Mouse (Mus musculus): ENCODE data around the gene Ccdc61. TPM values are rescaled to one million over a fixed set of nuclear protein-coding genes. Genes with fewer than 3 reads are reported as not detected.
"Not testable (repeated sequence)": the region's sequence is repeated elsewhere in the genome, so short reads cannot be mapped to it uniquely, and the experiment has no call there.

Gene Ccdc61
- polyA plus RNA-seq, 1 experiment from 2014 or later = 23.6 TPM

DNA sequence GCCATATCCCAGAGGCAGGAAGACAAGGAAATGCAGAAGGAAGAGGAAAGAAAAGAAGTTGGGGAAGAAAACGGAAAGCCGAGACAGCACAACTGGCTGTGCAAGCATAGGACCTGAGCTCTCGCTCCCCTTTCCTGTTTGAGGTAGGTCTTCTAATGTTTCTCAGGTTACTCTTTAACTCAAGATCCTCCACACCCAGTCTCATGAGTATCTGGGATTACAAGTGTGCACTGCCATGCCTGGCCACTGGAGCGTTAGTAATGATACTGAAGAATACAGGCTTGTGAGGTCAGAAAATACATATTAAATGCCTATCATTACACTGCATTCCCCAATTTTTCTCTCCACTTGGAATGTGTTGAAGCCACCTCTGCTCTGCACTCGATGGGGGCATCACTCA, 34.8 kb downstream of the Ccdc61 start:
- H3K36me3 ChIP-seq = no peaks in the 10 kb centered on the region
- H3K4me2 ChIP-seq = no peak overlapping the region
- 94% methylated on average over 5 of the region's 5 CpGs for WGBS
- no peak for ATAC-seq (ENCODE audit: low FRiP score)
- no peak overlapping the region for H3K27ac ChIP-seq
- H3K9me3 ChIP-seq = no peaks in the 10 kb centered on the region
- 0 out of 2 replicates have a peak, but pooled peaks cover 3% of the 10 kb centered on the region for H3K27me3 ChIP-seq
- H3K4me3 ChIP-seq = no peak overlapping the region
- no peak overlapping the region for H3K9ac ChIP-seq
- peaks cover 7% of the 10 kb centered on the region; the same call in 1 of the 2 replicates for H3K4me1 ChIP-seq (replicated peaks)

DNA sequence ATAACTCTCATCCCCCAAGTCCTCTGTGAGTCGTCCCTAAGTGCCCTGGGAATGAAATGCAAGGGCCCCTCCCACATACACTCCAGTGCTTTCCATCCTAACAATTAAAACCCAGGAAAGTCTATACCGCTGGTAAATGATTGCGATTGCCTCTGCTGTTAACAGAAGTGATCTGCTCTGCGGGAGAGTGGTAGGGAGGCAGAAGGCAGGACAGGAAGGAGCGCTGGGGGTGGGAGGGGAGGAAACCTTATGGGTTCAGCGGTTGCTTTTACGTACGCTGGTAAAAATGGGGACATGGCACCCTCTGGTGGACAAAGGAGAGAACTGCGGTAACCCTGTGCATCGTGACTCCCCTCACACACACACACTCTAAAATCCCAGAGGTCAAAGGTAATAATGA, 37.0 kb downstream of the Ccdc61 start:
- 0% methylated on average over 10 of the region's 10 CpGs for WGBS

DNA sequence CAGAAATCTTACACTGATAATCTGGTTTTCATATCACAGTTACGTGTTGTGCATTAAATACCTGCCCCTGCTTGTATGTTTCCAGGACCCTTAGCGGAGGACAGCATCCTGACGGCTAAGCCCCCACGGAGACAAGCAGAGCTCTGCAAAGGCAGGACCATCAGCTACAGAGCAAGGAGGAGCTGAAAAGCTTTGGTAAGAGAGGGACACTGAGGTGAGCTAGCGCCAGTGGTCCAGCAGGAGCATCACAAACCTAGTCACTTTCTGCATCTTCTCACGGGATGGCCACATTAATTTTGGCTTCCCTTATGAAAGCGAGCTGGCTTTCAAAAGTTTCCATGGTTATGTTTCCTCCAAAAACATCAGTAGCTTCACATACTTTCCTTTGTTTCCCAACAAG, 37.4 kb downstream of the Ccdc61 start:
- peaks cover 7% of the 10 kb centered on the region; the same call in 1 of the 2 replicates for H3K4me1 ChIP-seq (replicated peaks)
- peak overlapping the region; percentile 85 for H3K4me2 ChIP-seq
- ATAC-seq (ENCODE audit: low FRiP score) = peak; percentile 78
- peak overlapping the region; percentile 48 for H3K4me3 ChIP-seq
- H3K27me3 ChIP-seq = 0 out of 2 replicates have a peak, but pooled peaks cover 3% of the 10 kb centered on the region
- peak overlapping the region; percentile 70 for H3K9ac ChIP-seq
- no peaks in the 10 kb centered on the region for H3K36me3 ChIP-seq
- no peak overlapping the region for H3K27ac ChIP-seq
- 2% methylated on average over 7 of the region's 7 CpGs for WGBS
- 0 out of 2 replicates have a peak, but pooled peaks cover 4% of the 10 kb centered on the region for H3K9me3 ChIP-seq

More for the DNA sequence above, 37.0 kb downstream of the Ccdc61 start:
- peak; percentile 86 for ATAC-seq (ENCODE audit: low FRiP score)
- Histone ChIP-seq H3K27ac (no peak overlapping the region), H3K9ac (peak overlapping the region; percentile 70), H3K4me2 (peak overlapping the region; percentile 85), H3K4me1 (replicated peaks) (peaks cover 7% of the 10 kb centered on the region; the same call in 1 of the 2 replicates), H3K36me3 (no peaks in the 10 kb centered on the region), H3K9me3 (0 out of 2 replicates have a peak, but pooled peaks cover 4% of the 10 kb centered on the region), H3K4me3 (peak overlapping the region; percentile 48), H3K27me3 (0 out of 2 replicates have a peak, but pooled peaks cover 3% of the 10 kb centered on the region)

DNA sequence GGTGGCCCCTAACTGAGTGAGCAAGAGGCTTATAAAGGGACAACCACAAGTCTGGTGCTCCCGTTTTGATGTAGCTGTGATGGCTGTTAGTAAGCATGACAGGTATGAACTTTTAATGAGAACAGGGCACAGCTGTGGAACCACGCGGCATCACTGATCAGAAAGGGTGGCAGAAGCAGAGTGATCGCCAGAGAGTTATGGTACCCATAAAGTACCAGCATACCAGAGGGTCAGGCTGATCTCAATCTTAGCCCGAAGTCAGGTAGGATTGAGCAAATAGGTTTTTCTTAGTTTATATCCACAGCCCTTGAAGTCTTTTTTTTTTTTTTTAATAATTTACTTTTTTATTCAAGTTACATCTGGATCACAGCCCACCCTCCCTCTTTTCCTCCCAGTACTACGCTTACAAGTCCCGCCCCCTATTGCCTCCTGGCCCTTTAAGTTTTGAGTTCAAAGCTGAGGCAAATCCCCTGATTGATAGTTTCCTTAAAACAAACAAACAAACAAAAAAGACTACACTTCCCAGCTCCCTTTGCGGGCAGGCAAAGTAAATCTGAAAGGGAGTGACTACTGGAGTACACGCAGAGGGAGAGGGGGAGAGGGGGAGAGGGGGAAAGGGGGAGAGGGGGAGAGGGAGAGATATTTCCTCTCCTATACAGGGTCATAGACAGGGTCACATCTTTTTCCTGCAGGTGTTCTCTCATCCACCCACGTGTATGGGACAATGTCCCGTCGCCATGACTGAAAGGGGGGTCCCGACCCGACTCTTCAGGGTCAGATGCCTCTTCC, 38.0 kb downstream of the Ccdc61 start:
- Histone ChIP-seq H3K36me3 (no peaks in the 10 kb centered on the region), H3K4me2 (peak overlapping the region; percentile 85), H3K27ac (no peak overlapping the region), H3K4me1 (replicated peaks) (peaks cover 7% of the 10 kb centered on the region; the same call in 1 of the 2 replicates), H3K9me3 (0 out of 2 replicates have a peak, but pooled peaks cover 4% of the 10 kb centered on the region), H3K4me3 (peak overlapping the region; percentile 48), H3K9ac (peak overlapping the region; percentile 70), H3K27me3 (0 out of 2 replicates have a peak, but pooled peaks cover 3% of the 10 kb centered on the region)
- peak; percentile 73 for ATAC-seq (ENCODE audit: low FRiP score)
- WGBS = 32% methylated on average over 13 of the region's 14 CpGs

DNA sequence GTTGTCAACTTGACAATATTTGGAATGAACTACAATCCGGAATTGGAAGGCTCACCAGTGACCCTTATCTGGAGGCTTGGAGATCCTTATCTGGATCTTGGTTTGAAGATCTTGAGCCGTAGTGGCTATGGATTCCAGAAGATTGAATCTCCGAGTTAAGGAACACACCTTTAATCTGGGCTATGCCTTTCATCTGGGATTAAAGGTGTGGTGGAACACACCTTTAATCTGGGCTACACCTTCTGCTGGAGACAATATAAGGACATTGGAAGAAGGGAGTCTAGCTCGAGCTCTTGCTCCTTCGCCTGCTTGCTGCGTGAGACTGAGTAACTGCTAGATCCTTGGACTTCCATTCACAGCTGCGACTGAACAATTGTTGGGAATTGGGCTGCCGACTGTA, 39.2 kb downstream of the Ccdc61 start, which contains the start of gene Pglyrp1:
Gene Pglyrp1, plus strand, starts transcription at position 301 of the 400 bp plus-strand sequence.
- H3K9me3 ChIP-seq; H3K4me2 ChIP-seq; H3K27ac ChIP-seq; H3K36me3 ChIP-seq; H3K9ac ChIP-seq; H3K4me1 ChIP-seq (replicated peaks); ATAC-seq (ENCODE audit: low FRiP score); H3K4me3 ChIP-seq; H3K27me3 ChIP-seq: not testable (repeated sequence)
- 75% methylated on average over 1 of the region's 8 CpGs for WGBS

- Histone ChIP-seq H3K36me3 (no peaks in the 10 kb centered on the region), H3K4me3 (no peak overlapping the region), H3K9me3 (0 out of 2 replicates have a peak, but pooled peaks cover 4% of the 10 kb centered on the region), H3K27ac (no peak overlapping the region), H3K4me2 (no peak overlapping the region), H3K27me3 (0 out of 2 replicates have a peak, but pooled peaks cover 3% of the 10 kb centered on the region), H3K4me1 (replicated peaks) (peaks cover 7% of the 10 kb centered on the region; the same call in 1 of the 2 replicates), H3K9ac (no peak overlapping the region)
- 90% methylated on average over 2 of the region's 2 CpGs for whole genome bisulfite sequencing
- ATAC-seq (ENCODE audit: low FRiP score) = no peak
Measured at GRCm38 (mm10) chr7:18868491-18868890, 41.7 kb downstream of the Ccdc61 start.

DNA sequence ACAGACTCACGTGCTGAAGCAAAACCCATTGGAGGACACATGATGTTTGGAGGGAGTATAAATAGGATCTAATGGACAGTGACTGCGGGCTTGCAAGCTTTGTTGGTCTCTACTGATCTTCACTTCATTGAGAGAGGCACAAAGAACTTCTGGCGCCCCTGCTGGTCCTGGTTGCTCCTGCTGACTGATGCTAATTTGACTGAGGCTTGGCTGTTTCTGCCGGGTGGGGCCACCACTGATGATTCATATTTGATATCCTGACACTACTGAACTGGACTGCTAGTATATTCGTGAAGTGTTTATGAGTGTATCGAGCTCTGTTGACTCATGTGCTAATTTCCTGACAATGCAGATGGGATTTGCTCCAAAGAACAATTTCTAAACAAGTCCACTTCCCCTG, 47.4 kb downstream of the Ccdc61 start:
- Histone ChIP-seq H3K36me3 (no peaks in the 10 kb centered on the region), H3K9ac (no peak overlapping the region), H3K4me3 (no peak overlapping the region), H3K27ac (no peak overlapping the region), H3K4me2 (no peak overlapping the region), H3K9me3 (0 out of 2 replicates have a peak, but pooled peaks cover 6% of the 10 kb centered on the region), H3K27me3 (no peaks in the 10 kb centered on the region), H3K4me1 (replicated peaks) (no peaks in the 10 kb centered on the region)
- WGBS = 89% methylated on average over 6 of the region's 6 CpGs
- ATAC-seq (ENCODE audit: low FRiP score) = no peak

DNA sequence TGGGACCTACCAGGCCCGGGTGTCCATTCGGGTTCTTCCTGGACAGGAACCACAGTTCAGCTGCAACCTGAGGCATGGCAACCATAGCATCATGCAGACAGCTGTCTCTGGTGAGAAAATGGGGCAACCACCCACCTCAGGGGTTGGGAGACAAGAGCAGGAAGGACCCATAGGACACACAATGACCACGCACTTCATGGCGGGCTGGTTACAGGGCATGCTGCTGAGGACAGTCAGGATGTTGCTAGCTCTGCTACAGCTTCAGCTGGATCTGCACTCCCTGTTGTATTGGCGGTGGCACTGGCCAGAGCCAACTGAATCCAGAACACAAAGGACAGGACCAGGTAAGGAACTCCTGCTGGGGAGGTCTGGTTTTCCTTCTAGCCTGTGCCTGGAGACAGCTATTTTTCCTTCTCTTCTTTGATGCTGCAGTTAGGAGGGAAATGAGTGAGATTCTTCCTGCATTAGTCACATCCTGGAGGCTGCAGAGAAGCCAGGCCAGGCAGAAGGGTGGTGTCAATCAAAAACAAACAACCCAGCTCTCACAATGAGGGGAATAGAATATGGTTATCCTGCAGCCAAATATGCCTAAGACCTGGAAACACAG, 51.8 kb downstream of the Ccdc61 start:
- Histone ChIP-seq H3K36me3 (no peaks in the 10 kb centered on the region), H3K27ac (no peak overlapping the region; the same call in 1 of the 2 replicates), H3K9me3 (0 out of 2 replicates have a peak, but pooled peaks cover 6% of the 10 kb centered on the region), H3K9ac (no peak overlapping the region), H3K4me2 (no peak overlapping the region), H3K27me3 (no peaks in the 10 kb centered on the region), H3K4me1 (replicated peaks) (no peaks in the 10 kb centered on the region), H3K4me3 (no peak overlapping the region)
- WGBS = 75% methylated on average over 5 of the region's 5 CpGs
- no peak for ATAC-seq (ENCODE audit: low FRiP score)

- Histone ChIP-seq H3K9me3 (no peaks in the 10 kb centered on the region), H3K9ac (no peak overlapping the region)
Measured at GRCm38 (mm10) chr7:18848395-18848794, 61.8 kb downstream of the Ccdc61 start.

DNA sequence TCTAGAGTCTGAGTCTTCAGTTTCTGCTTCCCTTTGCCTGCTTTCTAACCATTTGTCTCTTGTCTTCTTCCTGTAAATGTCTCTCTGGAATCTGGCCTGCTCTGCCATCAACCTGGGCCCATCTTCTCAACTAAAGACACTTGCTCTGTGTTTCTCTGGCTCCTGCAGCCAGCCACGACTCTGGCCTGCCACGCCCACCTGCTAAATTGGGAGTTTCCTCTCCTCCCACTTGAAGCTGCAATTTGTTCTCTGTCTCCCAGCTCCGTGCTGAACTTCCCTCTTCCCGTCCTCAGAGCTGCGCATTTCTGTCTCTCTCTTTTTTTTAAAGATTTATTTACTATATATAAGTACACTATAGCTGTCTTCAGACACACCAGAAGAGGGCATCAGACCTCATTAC, 65.4 kb downstream of the Ccdc61 start:
- Histone ChIP-seq H3K27ac (no peak overlapping the region), H3K27me3 (no peaks in the 10 kb centered on the region), H3K4me1 (replicated peaks) (peaks cover 4% of the 10 kb centered on the region), H3K4me3 (no peak overlapping the region), H3K9me3 (no peaks in the 10 kb centered on the region), H3K36me3 (no peaks in the 10 kb centered on the region), H3K4me2 (no peak overlapping the region), H3K9ac (no peak overlapping the region)
- WGBS = 53% methylated on average over 5 of the region's 5 CpGs
- ATAC-seq (ENCODE audit: low FRiP score) = no peak

More at GRCm38 (mm10) chr7:18848395-18848794, 61.8 kb downstream of the Ccdc61 start:
- Histone ChIP-seq H3K4me2 (no peak overlapping the region), H3K36me3 (no peaks in the 10 kb centered on the region), H3K27ac (no peak overlapping the region), H3K27me3 (no peaks in the 10 kb centered on the region), H3K4me1 (replicated peaks) (no peaks in the 10 kb centered on the region), H3K4me3 (no peak overlapping the region)
- WGBS = 81% methylated on average over 1 of the region's 1 CpGs
- ATAC-seq (ENCODE audit: low FRiP score) = no peak

DNA sequence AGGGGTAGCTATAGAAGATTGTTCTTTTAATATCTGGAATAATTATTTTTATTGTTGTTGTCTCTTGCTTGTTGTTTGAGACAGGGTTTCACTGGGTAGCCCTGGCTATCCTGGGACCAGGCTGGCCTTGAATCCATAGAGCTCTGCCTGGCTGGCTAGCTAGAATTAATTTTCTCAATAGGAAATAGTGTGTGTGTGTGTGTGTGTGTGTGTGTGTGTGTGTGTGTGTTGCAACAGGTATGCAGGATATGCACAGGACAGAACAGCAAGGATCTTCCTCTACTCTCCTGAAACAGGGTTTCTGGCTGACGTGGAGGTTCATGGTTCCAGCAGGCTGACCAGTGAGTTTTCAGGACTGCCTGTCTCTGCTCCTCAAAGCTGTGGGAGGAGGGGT, 69.0 kb downstream of the Ccdc61 start:
- Histone ChIP-seq H3K4me3 (peak overlapping the region; percentile 26), H3K27ac (no peak overlapping the region), H3K4me2 (peak overlapping the region; percentile 61), H3K27me3 (no peaks in the 10 kb centered on the region), H3K9ac (no peak overlapping the region; the same call in 1 of the 2 replicates), H3K4me1 (replicated peaks) (peaks cover 4% of the 10 kb centered on the region), H3K9me3 (no peaks in the 10 kb centered on the region), H3K36me3 (no peaks in the 10 kb centered on the region)
- WGBS = 86% methylated on average over 1 of the region's 1 CpGs
- peak; percentile 52; the same call in 1 of the 2 replicates for ATAC-seq (ENCODE audit: low FRiP score)

All from hindbrain, embryonic 13.5 days (tissue).